ENCODE assay signal across 15 mouse cellular contexts in genomic region chr11:63213901-63214425, GRCm38 (mm10).
DNase-seq lines count a peak whose midpoint lies in the region; ATAC-seq lines count a peak whose summit lies in the region.
"Had no signal": no experiment of that assay in that cellular context is flagged by ENCODE, and none has a peak within 500 bp of the region (broad histone marks: within the 10 kb centered on the region; RNA-seq: fewer than 3 reads in every experiment).

No protein-coding gene starts in this region.

- ATAC-seq in heart, embryonic 11.5 days (replicated peaks; ENCODE audit: insufficient number of reproducible peaks, low FRiP score, low TSS enrichment) = no peak
- ATAC-seq in kidney, embryonic 16.5 days (ENCODE audit: low FRiP score, low TSS enrichment) = no peak
- no peak for ATAC-seq in embryonic facial prominence, embryonic 12.5 days (ENCODE audit: insufficient number of reproducible peaks, insufficient read depth, low FRiP score, low TSS enrichment)
- ATAC-seq: forebrain, embryonic 16.5 days; inflammation-experienced regulatory T-cells, adult 6 months had no signal

- H3K4me1 ChIP-seq in heart, embryonic 11.5 days (ENCODE audit: control insufficient read depth, insufficient read depth, low read length) = peaks cover 8% of the 10 kb centered on the region
- H3K4me1 ChIP-seq in kidney, embryonic 16.5 days (ENCODE audit: insufficient read depth, low read length) = no peaks in the 10 kb centered on the region
- no peaks in the 10 kb centered on the region for H3K4me1 ChIP-seq in embryonic facial prominence, embryonic 12.5 days
- H3K4me1 ChIP-seq: lung, embryonic 15.5 days; neural tube, embryonic 13.5 days had no signal

- no peaks in the 10 kb centered on the region for H3K36me3 ChIP-seq in heart, embryonic 11.5 days (ENCODE audit: control insufficient read depth, insufficient read depth, low read length)
- no peaks in the 10 kb centered on the region for H3K36me3 ChIP-seq in kidney, embryonic 16.5 days (ENCODE audit: insufficient read depth, low read length)
- H3K36me3 ChIP-seq in embryonic facial prominence, embryonic 12.5 days = no peaks in the 10 kb centered on the region
- H3K36me3 ChIP-seq: lung, embryonic 15.5 days; neural tube, embryonic 13.5 days had no signal

- H3K4me2 ChIP-seq in heart, embryonic 11.5 days = peak overlapping the region; percentile 40
- 0 out of 2 replicates have a peak overlapping the region, but pooled peaks have one; percentile 14 for H3K4me2 ChIP-seq in kidney, embryonic 16.5 days (replicated peaks; ENCODE audit: low read depth, low read length)
- 0 out of 2 replicates have a peak overlapping the region, but pooled peaks have one; percentile 0 for H3K4me2 ChIP-seq in embryonic facial prominence, embryonic 12.5 days (replicated peaks)
- H3K4me2 ChIP-seq: lung, embryonic 15.5 days; neural tube, embryonic 13.5 days had no signal

- WGBS in heart, embryonic 11.5 days (ENCODE audit: insufficient replicate concordance) = 39% methylated on average over 19 of the region's 19 CpGs
- 65% methylated on average over 19 of the region's 19 CpGs for WGBS in kidney, embryonic 16.5 days
- 48% methylated on average over 19 of the region's 19 CpGs for WGBS in embryonic facial prominence, embryonic 12.5 days

- H3K9me3 ChIP-seq in heart, embryonic 11.5 days (replicated peaks; ENCODE audit: control insufficient read depth, low read length) = no peaks in the 10 kb centered on the region
- H3K9me3 ChIP-seq in kidney, embryonic 16.5 days (ENCODE audit: low read length) = no peaks in the 10 kb centered on the region
- no peaks in the 10 kb centered on the region for H3K9me3 ChIP-seq in embryonic facial prominence, embryonic 12.5 days
- H3K9me3 ChIP-seq: lung, embryonic 15.5 days; neural tube, embryonic 13.5 days had no signal

- H3K9ac ChIP-seq in heart, embryonic 11.5 days (ENCODE audit: low read depth, low read length) = no peak overlapping the region
- H3K9ac ChIP-seq in kidney, embryonic 16.5 days (replicated peaks; ENCODE audit: low read length) = no peak overlapping the region
- H3K9ac ChIP-seq in embryonic facial prominence, embryonic 12.5 days = no peak overlapping the region
- H3K9ac ChIP-seq: lung, embryonic 15.5 days; neural tube, embryonic 13.5 days had no signal

- no peaks in the 10 kb centered on the region for H3K27me3 ChIP-seq in heart, embryonic 11.5 days (ENCODE audit: control insufficient read depth, insufficient read depth, low read length)
- H3K27me3 ChIP-seq in kidney, embryonic 16.5 days (ENCODE audit: insufficient read depth, low read length) = no peaks in the 10 kb centered on the region
- no peaks in the 10 kb centered on the region for H3K27me3 ChIP-seq in embryonic facial prominence, embryonic 12.5 days
- H3K27me3 ChIP-seq: neural tube, embryonic 13.5 days had no signal

- intact Hi-C loops in heart, postnatal 36 days (cut with DNase I) = loop anchor here (2.0 kb wide), 2 partner anchors 177 to 1755 kb away; no protein-coding TSS in a partner anchor

- no peak for DNase-seq in heart, postnatal 36 days
- DNase-seq in kidney, postnatal 4 days = no peak
- peak; percentile 93 for DNase-seq in ES-CJ7 (ENCODE audit: low read depth, low spot score)
- no peak for DNase-seq in adrenal gland, adult 8-10 months
- DNase-seq in layer of hippocampus, adult 9-11 months = no peak
- DNase-seq: adrenal gland, adult 2 months; cerebellum, adult 9-11 months; gastrocnemius, postnatal 14 days had no signal

- no peak overlapping the region for H3K4me3 ChIP-seq in heart, embryonic 11.5 days (ENCODE audit: low read depth, low read length)
- H3K4me3 ChIP-seq in kidney, embryonic 16.5 days (ENCODE audit: low read length) = no peak overlapping the region
- no peak overlapping the region for H3K4me3 ChIP-seq in embryonic facial prominence, embryonic 12.5 days
- H3K4me3 ChIP-seq: lung, embryonic 15.5 days; neural tube, embryonic 13.5 days had no signal

- peak overlapping the region; percentile 46 for H3K27ac ChIP-seq in heart, embryonic 11.5 days (ENCODE audit: low read depth, low read length)
- H3K27ac ChIP-seq in kidney, embryonic 16.5 days (ENCODE audit: low read length) = no peak overlapping the region
- no peak overlapping the region for H3K27ac ChIP-seq in embryonic facial prominence, embryonic 12.5 days
- H3K27ac ChIP-seq: lung, embryonic 15.5 days; neural tube, embryonic 13.5 days had no signal
